In the genomic region with DNA sequence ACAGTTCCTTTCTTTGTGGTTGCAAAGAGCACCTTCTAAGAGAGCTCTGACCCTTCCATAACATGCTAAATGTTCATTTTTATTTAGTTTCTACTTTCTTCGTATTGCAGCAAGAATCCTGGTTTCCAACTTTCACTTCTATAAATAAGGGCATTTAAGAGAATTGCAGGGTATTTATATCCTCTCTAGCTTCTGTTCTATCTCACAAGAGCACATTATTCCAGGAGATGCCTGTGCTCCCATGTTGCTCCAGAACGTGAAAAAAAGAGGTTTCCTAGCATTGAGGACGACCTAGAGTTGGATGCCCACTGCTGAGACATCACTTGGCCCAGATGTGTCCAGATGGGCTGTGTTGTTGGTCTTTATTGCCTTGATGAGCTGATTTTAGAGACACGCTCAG, we compare ENCODE assay signal across 16 mouse cellular contexts.
"Had no signal": no experiment of that assay in that cellular context is flagged by ENCODE, and none has a peak within 500 bp of the region (broad histone marks: within the 10 kb centered on the region; RNA-seq: fewer than 3 reads in every experiment).

No protein-coding gene starts in this region.

- DNase-seq: kidney, adult 11 months; kidney, adult 8-10 months; layer of hippocampus, postnatal 36 days; left cerebral cortex, postnatal 4 days; liver, postnatal 0 days; lung, postnatal 36 days; thymus, adult 2 months; thymus, postnatal 14 days had no signal

- H3K27ac ChIP-seq: intestine, embryonic 15.5 days; kidney, embryonic 15.5 days; limb, embryonic 12.5 days; limb, embryonic 15.5 days; liver, embryonic 14.5 days; midbrain, embryonic 10.5 days; midbrain, embryonic 13.5 days had no signal

- H3K4me1 ChIP-seq: intestine, embryonic 15.5 days; kidney, embryonic 15.5 days; limb, embryonic 12.5 days; limb, embryonic 15.5 days; megakaryocyte, embryonic 14.5 days; midbrain, embryonic 13.5 days had no signal

- H3K4me3 ChIP-seq: intestine, embryonic 15.5 days; kidney, embryonic 15.5 days; limb, embryonic 12.5 days; limb, embryonic 15.5 days; megakaryocyte, embryonic 14.5 days; midbrain, embryonic 10.5 days; midbrain, embryonic 13.5 days had no signal
